Mouse (Mus musculus): ENCODE measurements around the gene Acmsd.

GRCm38 (mm10) chr1:127796752-127797151 is 67.5 kb downstream of the Acmsd start:
- TF ChIP-seq CTCF (conservative IDR thresholded peaks at IDR 0.05; ENCODE audit: low read length) = no peak
- no peak for TF ChIP-seq NANOG (IDR thresholded peaks at IDR 0.05; ENCODE audit: borderline replicate concordance, low read length)
- TF ChIP-seq POU5F1 (IDR thresholded peaks at IDR 0.05; ENCODE audit: borderline replicate concordance, low read length) = no peak

All from E14TG2a.4 (cell line).